Mouse (Mus musculus): ENCODE measurements at regions not wholly inside any gene's neighbourhood (a gene's known extent, or its start where the extent isn't known, plus 50 kb on each side); places are given as distances from the start of the nearest gene placed in this dataset.

DNA sequence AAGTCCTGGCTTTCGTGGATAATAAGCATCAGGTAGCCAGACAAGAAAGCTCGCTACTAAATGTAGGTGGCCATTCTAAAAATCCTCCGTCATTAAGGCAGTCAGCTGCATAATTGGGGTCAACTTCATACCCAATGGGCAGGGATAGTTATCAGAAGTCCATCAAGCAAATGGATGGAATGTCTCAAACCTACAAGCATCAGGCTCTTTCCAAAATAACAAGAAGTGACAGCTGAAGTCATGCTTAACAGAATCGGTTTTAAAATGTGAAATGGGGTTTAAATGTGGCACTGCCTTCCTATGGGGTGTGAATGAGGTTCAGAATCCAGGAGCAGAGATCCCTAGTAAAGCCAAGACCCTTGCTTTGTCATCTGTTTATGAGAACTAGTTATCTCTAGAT, 650.2 kb downstream of the Diaph3 start:
- DNase-seq (ENCODE audit: low spot score), result no peak
- Histone ChIP-seq H3K4me2 (ENCODE audit: low read depth, low read length) (no peak overlapping the region), H3K27me3 (replicated peaks; ENCODE audit: control insufficient read depth, insufficient read depth, low read length) (no peaks in the 10 kb centered on the region; the same call in 1 of the 2 replicates), H3K27ac (replicated peaks; ENCODE audit: low read depth, low read length) (no peak overlapping the region), H3K4me3 (ENCODE audit: low read depth, low read length) (no peak overlapping the region), H3K4me1 (ENCODE audit: control insufficient read depth, insufficient read depth, low read length) (no peaks in the 10 kb centered on the region), H3K36me3 (ENCODE audit: control insufficient read depth, insufficient read depth, low read length) (no peaks in the 10 kb centered on the region), H3K9ac (ENCODE audit: low read depth, low read length) (no peak overlapping the region), H3K9me3 (ENCODE audit: control insufficient read depth, low read length) (no peaks in the 10 kb centered on the region)
- ATAC-seq (ENCODE audit: low read depth), result no peak
- WGBS, result 77% methylated on average over 4 of the region's 4 CpGs

DNA sequence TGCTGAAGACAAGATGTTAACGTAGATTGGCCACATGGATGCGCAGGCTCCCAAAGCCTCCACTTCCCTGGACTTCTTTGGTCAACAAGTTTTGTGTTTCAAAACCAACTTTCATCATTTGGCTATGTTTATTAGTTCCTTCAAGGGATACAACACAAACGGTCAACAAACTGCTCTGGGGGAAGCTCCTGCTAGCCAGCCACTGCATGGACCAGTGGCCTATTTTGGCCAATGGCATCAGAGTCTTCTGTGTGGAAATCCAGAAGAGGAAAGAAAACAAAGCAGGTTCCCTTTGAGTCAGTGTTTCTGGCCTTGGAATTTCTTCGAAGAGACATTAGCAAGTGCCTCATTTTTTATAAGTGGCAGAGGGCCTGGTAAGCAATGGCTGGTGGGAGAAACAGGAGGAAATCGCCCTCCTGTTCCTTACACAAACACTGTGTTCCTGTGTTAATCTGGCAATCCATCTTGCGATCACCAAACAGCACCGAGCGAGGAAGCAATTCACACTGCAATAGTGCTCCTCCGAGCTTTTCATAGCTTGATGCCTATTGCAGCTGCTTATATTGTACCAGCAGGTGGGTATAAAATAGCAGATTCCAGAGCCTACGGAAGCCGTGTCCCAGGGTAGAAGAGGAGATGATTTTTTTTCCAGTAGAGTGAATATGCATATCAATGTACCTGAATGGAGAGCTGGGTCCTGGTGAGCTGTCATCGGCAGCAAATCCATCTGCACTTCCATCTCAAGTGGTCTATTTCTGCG, 651.0 kb downstream of the Diaph3 start:
- 67% methylated on average over 13 of the region's 13 CpGs for WGBS
- H3K9me3 ChIP-seq (ENCODE audit: control insufficient read depth, low read length), result no peaks in the 10 kb centered on the region
- H3K27me3 ChIP-seq (replicated peaks; ENCODE audit: control insufficient read depth, insufficient read depth, low read length), result no peaks in the 10 kb centered on the region; the same call in 1 of the 2 replicates
- ATAC-seq (ENCODE audit: low read depth), result no peak
- H3K4me2 ChIP-seq (ENCODE audit: low read depth, low read length), result no peak overlapping the region
- H3K9ac ChIP-seq (ENCODE audit: low read depth, low read length), result no peak overlapping the region
- no peak overlapping the region for H3K27ac ChIP-seq (replicated peaks; ENCODE audit: low read depth, low read length)
- H3K4me3 ChIP-seq (ENCODE audit: low read depth, low read length), result no peak overlapping the region
- no peaks in the 10 kb centered on the region for H3K36me3 ChIP-seq (ENCODE audit: control insufficient read depth, insufficient read depth, low read length)
- DNase-seq (ENCODE audit: low spot score), result no peak
- H3K4me1 ChIP-seq (ENCODE audit: control insufficient read depth, insufficient read depth, low read length), result no peaks in the 10 kb centered on the region

DNA sequence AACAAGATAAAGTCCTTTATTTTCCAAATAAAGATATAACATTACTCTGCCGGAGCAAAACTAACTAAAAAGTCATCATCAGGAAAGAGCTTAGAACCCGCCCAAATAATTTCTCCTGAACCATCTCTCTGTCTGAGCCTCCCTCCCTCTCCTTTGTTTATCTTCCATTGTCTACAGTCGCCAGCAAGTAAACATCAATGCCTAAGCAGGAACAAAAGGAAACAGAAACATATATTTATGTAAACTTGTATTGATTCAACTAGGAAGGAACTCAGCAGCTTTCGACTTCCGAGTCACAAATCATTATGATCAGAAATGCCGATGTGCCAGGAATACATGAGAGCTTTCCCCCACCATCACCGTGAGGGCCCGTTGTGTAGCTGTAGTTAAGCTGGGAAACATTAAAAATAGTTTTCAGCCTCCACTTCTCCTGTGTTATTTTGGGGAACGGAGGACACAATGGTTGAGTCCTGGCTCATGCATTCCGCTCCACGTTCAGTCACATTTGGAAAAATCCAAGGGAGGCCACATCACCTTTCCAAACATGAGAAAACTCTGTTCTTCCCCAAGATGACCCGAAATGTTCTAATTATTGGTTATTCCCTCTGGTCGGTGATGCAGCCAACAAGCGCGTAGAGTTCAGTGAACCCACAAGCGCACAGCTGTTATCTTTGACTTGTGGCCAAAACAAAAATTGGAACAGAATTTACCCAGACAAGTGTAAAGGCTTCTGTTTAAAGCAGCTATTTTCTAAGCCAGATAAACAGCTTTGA, 651.8 kb downstream of the Diaph3 start:
- H3K27me3 ChIP-seq (replicated peaks; ENCODE audit: control insufficient read depth, insufficient read depth, low read length), result no peaks in the 10 kb centered on the region; the same call in 1 of the 2 replicates
- no peak for ATAC-seq (ENCODE audit: low read depth)
- H3K9me3 ChIP-seq (ENCODE audit: control insufficient read depth, low read length), result no peaks in the 10 kb centered on the region
- H3K4me2 ChIP-seq (ENCODE audit: low read depth, low read length), result no peak overlapping the region
- no peaks in the 10 kb centered on the region for H3K36me3 ChIP-seq (ENCODE audit: control insufficient read depth, insufficient read depth, low read length)
- H3K9ac ChIP-seq (ENCODE audit: low read depth, low read length), result no peak overlapping the region
- 67% methylated on average over 16 of the region's 16 CpGs for WGBS
- H3K27ac ChIP-seq (replicated peaks; ENCODE audit: low read depth, low read length), result no peak overlapping the region
- H3K4me1 ChIP-seq (ENCODE audit: control insufficient read depth, insufficient read depth, low read length), result no peaks in the 10 kb centered on the region
- no peak overlapping the region for H3K4me3 ChIP-seq (ENCODE audit: low read depth, low read length)
- peak; percentile 80 for DNase-seq (ENCODE audit: low spot score)

DNA sequence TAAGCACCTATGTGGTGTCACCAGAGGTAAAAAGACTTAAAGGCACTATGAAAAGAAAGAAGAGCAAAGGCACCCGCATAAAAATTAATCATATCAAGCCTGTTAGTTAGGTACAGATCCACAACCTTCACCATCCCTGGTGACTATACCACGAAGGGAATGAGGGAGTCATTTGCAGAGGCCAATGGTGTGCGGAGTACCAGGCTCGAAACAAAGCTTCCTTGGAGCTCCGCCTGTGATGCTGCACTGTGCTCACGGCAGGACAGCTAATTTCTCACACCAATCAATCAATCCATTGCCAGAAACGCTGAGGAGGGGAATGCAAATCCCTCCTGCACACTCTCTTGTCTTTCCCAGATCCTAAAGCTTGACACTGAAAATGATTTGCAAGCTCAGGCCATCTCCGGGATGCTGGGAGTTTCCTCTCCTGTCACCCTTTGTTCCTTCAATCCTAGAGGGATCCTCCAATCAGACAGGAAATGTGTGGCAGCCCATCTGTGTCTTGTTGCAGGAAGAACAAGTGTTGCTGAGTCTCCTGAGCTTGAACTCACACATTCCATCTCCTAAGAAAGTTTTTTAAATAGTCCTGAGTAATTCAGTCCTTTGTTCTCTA, 653.6 kb downstream of the Diaph3 start:
- ATAC-seq (ENCODE audit: low read depth), result no peak
- Histone ChIP-seq H3K9me3 (ENCODE audit: control insufficient read depth, low read length) (no peaks in the 10 kb centered on the region), H3K27me3 (replicated peaks; ENCODE audit: control insufficient read depth, insufficient read depth, low read length) (no peaks in the 10 kb centered on the region; the same call in 1 of the 2 replicates), H3K9ac (ENCODE audit: low read depth, low read length) (no peak overlapping the region), H3K27ac (replicated peaks; ENCODE audit: low read depth, low read length) (no peak overlapping the region), H3K4me1 (ENCODE audit: control insufficient read depth, insufficient read depth, low read length) (no peaks in the 10 kb centered on the region), H3K4me2 (ENCODE audit: low read depth, low read length) (no peak overlapping the region), H3K36me3 (ENCODE audit: control insufficient read depth, insufficient read depth, low read length) (no peaks in the 10 kb centered on the region), H3K4me3 (ENCODE audit: low read depth, low read length) (no peak overlapping the region)
- 56% methylated on average over 8 of the region's 8 CpGs for WGBS
- no peak for DNase-seq (ENCODE audit: low spot score)

DNA sequence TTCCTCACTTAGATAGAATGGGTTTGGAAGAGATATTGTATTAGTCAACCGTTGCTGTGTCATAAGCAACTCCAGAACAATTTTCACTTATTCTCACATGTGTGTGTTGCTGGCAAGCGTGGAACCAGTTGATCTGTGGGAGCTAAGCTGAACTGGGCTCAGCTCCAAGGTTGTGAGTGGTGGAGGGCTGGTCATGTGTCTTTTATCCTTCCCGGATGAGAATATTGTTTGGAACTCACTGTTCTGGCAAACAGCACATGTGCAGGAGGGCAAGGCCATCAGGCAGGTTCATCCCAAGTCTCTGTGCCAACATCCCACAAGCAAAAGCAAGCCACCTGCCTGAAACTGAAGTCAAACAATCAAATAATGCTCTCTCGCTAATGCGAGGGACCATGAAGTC, 656.8 kb downstream of the Diaph3 start:
- no peaks in the 10 kb centered on the region for H3K4me1 ChIP-seq (ENCODE audit: control insufficient read depth, insufficient read depth, low read length)
- H3K4me3 ChIP-seq (ENCODE audit: low read depth, low read length), result no peak overlapping the region
- H3K36me3 ChIP-seq (ENCODE audit: control insufficient read depth, insufficient read depth, low read length), result no peaks in the 10 kb centered on the region
- no peak overlapping the region for H3K9ac ChIP-seq (ENCODE audit: low read depth, low read length)
- WGBS, result 75% methylated on average over 5 of the region's 5 CpGs
- ATAC-seq (ENCODE audit: low read depth) (no peak), DNase-seq (ENCODE audit: low spot score) (no peak)
- no peaks in the 10 kb centered on the region for H3K27me3 ChIP-seq (replicated peaks; ENCODE audit: control insufficient read depth, insufficient read depth, low read length)
- no peaks in the 10 kb centered on the region for H3K9me3 ChIP-seq (ENCODE audit: control insufficient read depth, low read length)
- no peak overlapping the region for H3K27ac ChIP-seq (replicated peaks; ENCODE audit: low read depth, low read length)
- no peak overlapping the region for H3K4me2 ChIP-seq (ENCODE audit: low read depth, low read length)

DNA sequence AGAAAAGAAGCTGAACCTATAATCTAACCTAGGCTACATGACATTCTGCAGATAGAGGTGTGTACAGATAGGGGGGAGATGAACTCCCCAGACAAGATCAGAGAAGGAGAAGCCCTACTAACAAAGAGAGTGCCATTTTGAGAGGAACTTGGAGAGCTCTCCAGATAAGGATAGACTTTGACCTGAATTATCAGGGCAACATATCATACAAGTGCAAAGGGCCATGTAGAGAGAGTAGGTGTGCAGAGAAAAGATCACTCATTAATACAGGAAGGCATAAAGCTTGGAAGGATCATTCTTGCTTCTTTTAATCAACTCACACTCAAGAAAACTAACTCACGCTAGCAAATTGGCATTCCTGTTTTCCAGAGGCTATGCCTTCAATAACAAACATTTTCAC, 667.4 kb downstream of the Diaph3 start:
- 91% methylated on average over 1 of the region's 1 CpGs for WGBS
- DNase-seq (ENCODE audit: low spot score), result no peak
- ATAC-seq (ENCODE audit: low read depth), result no peak
- no peaks in the 10 kb centered on the region for H3K9me3 ChIP-seq (ENCODE audit: control insufficient read depth, low read length)
- H3K4me2 ChIP-seq (ENCODE audit: low read depth, low read length), result no peak overlapping the region
- H3K9ac ChIP-seq (ENCODE audit: low read depth, low read length), result no peak overlapping the region
- no peak overlapping the region for H3K4me3 ChIP-seq (ENCODE audit: low read depth, low read length)
- H3K36me3 ChIP-seq (ENCODE audit: control insufficient read depth, insufficient read depth, low read length), result no peaks in the 10 kb centered on the region
- no peak overlapping the region for H3K27ac ChIP-seq (replicated peaks; ENCODE audit: low read depth, low read length)
- H3K4me1 ChIP-seq (ENCODE audit: control insufficient read depth, insufficient read depth, low read length), result no peaks in the 10 kb centered on the region
- no peaks in the 10 kb centered on the region for H3K27me3 ChIP-seq (replicated peaks; ENCODE audit: control insufficient read depth, insufficient read depth, low read length)

DNA sequence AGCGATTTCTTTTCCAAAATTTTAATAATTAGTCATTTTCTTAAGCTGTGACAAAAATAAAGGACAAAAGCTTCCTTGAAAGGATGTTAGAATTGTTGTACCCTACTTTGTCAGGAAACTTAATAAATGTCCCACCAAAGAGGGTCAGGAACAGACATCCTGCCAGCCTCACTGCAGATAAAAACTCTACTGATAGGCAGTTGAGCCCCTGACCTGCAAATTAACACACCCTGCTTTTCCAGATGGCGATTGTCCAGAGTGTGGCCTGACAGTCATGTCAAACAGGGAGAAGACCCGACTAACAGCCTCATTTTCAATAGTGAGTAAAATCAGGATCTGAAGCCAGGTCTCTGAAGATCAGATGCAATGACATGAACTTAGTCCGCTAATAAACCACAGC, 670.6 kb downstream of the Diaph3 start:
- Histone ChIP-seq H3K27ac (replicated peaks; ENCODE audit: low read depth, low read length) (no peak overlapping the region), H3K4me2 (ENCODE audit: low read depth, low read length) (no peak overlapping the region), H3K4me1 (ENCODE audit: control insufficient read depth, insufficient read depth, low read length) (no peaks in the 10 kb centered on the region), H3K36me3 (ENCODE audit: control insufficient read depth, insufficient read depth, low read length) (no peaks in the 10 kb centered on the region), H3K27me3 (replicated peaks; ENCODE audit: control insufficient read depth, insufficient read depth, low read length) (no peaks in the 10 kb centered on the region), H3K4me3 (ENCODE audit: low read depth, low read length) (no peak overlapping the region), H3K9ac (ENCODE audit: low read depth, low read length) (no peak overlapping the region), H3K9me3 (ENCODE audit: control insufficient read depth, low read length) (no peaks in the 10 kb centered on the region)
- ATAC-seq (ENCODE audit: low read depth) (no peak), DNase-seq (ENCODE audit: low spot score) (no peak)
- WGBS, result 43% methylated on average over 4 of the region's 4 CpGs

DNA sequence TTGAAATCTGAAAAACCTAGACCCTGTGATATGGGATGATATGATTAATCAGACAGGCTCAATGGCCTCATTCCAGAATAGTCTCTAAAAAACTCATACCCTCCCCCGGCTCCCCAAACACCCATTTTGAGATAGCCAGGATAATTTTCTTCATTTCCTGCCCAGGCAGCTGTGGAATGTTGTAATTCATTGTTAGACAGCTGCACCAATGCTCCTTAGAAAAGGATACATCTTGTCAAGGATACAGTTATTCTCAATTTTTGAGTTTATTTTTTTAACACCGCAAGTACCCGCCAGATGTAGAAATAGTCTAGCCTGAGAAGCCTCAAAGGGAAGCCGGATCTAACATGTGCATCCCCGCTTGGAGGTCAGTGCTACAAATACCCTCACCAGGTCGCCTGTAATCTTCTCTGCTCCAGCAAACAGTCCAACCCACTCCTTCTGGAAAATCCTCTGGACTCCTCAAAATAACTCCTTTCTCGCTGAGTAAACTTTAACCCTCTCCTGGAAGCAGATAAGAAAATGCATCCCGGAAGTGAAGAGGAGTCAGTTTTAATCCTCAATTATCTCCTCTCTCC, 673.1 kb downstream of the Diaph3 start:
- peak; percentile 57 for DNase-seq (ENCODE audit: low spot score)
- no peaks in the 10 kb centered on the region for H3K4me1 ChIP-seq (ENCODE audit: control insufficient read depth, insufficient read depth, low read length)
- WGBS, result 31% methylated on average over 8 of the region's 8 CpGs

More for the DNA sequence above, 673.1 kb downstream of the Diaph3 start:
- no peak for ATAC-seq (ENCODE audit: low read depth)
- Histone ChIP-seq H3K36me3 (ENCODE audit: control insufficient read depth, insufficient read depth, low read length) (no peaks in the 10 kb centered on the region), H3K4me3 (ENCODE audit: low read depth, low read length) (no peak overlapping the region), H3K9me3 (ENCODE audit: control insufficient read depth, low read length) (no peaks in the 10 kb centered on the region), H3K4me2 (ENCODE audit: low read depth, low read length) (no peak overlapping the region), H3K27ac (replicated peaks; ENCODE audit: low read depth, low read length) (no peak overlapping the region), H3K27me3 (replicated peaks; ENCODE audit: control insufficient read depth, insufficient read depth, low read length) (no peaks in the 10 kb centered on the region), H3K9ac (ENCODE audit: low read depth, low read length) (no peak overlapping the region)
